Mouse (Mus musculus) embryonic fibroblast, embryonic 13.5 days (primary cell): Measurements from ENCODE around the gene Gm3095.
"Not testable (repeated sequence)": the region's sequence is repeated elsewhere in the genome, so short reads cannot be mapped to it uniquely, and the experiment has no call there.

Source experiments
- CTCF ChIP-seq: IDR thresholded peaks from 2 replicates; pipeline ENCODE4 v1.5.1; 2011; ENCODE audit warnings: mild to moderate bottlenecking, control low read depth, low read length, moderate library complexity, borderline replicate concordance; ENCODE audit not compliant: insufficient read depth
- POLR2A ChIP-seq: IDR thresholded peaks from 2 replicates; pipeline ENCODE4 v1.6.1; 2011; ENCODE audit warnings: low read depth, mild to moderate bottlenecking, control low read depth, low read length, moderate library complexity

DNA sequence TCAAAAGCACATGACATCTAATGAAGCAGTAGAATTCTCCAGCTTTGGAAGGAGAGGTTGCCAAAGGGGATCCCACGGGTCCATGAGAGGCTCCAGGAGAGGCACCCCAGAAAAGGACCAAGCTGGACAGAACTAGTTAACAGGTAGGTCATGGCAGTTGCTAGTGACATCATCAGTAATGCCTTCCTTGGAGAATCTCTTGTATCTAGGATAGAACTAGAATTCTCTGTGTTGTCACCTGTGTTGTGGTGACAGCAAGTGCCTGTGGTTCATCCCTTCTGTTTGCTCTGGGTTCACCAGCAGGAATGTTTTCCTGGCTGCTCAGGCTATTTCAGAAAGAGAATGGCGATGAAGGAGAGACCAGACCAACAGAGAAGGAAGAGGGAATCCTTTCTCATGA lies at the start of gene Gm3095:
- not testable (repeated sequence) for TF ChIP-seq CTCF, POLR2A
